Mouse (Mus musculus) hindbrain, embryonic 10.5 days (tissue): ENCODE measurements around the gene Il12rb1. TPM values are rescaled to one million over a fixed set of nuclear protein-coding genes. Genes with fewer than 3 reads are reported as not detected.

Source experiments
- DNase-seq: peaks from one replicate; pipeline ENCODE4 v3.0.0-alpha.2; 2017; ENCODE audit warnings: low spot score
- H3K27ac ChIP-seq: fragments of 300-500 bp; sonication (generic); 2 replicates; pipeline ENCODE4 v1.5.1; 2016; ENCODE audit warnings: mild to moderate bottlenecking, moderate library complexity
- H3K27me3 ChIP-seq: fragments of 300-500 bp; sonication (generic); 2 replicates; pipeline ENCODE4 v1.6.1; 2016; ENCODE audit warnings: mild to moderate bottlenecking; ENCODE audit not compliant: poor library complexity, insufficient read depth, severe bottlenecking
- H3K36me3 ChIP-seq: fragments of 300-500 bp; sonication (generic); 2 replicates; pipeline ENCODE4 v1.6.1; 2016; ENCODE audit warnings: mild to moderate bottlenecking, moderate library complexity
- H3K4me1 ChIP-seq: fragments of 300-500 bp; sonication (generic); replicated peaks from 2 replicates; pipeline ENCODE4 v1.6.1; 2016; ENCODE audit warnings: mild to moderate bottlenecking
- H3K4me3 ChIP-seq: fragments of 300-500 bp; sonication (generic); 2 replicates; pipeline ENCODE4 v1.5.1; 2016; ENCODE audit warnings: mild to moderate bottlenecking, moderate library complexity
- H3K9me3 ChIP-seq: fragments of 300-500 bp; sonication (generic); 2 replicates; pipeline ENCODE4 v1.6.1; 2016; ENCODE audit warnings: mild to moderate bottlenecking, moderate library complexity
- WGBS: fragments of 180-500 bp; shearing (Covaris S2); methylation state at CpG from one replicate; pipeline ENCODE4 v1.1.7; 2016; 5-methylcytosine and 5-hydroxymethylcytosine counted together
- polyA plus RNA-seq: library from polyadenylated mRNA; unstranded; fragments of >200 nt; fragmentation: Nextera tagmentation; extraction: Ambion mirVana; gene quantifications from 2 replicates; pipeline ENCODE4 v1.2.1, GENCODE M21; 2016

Gene Il12rb1
- polyA plus RNA-seq, 1 experiment from 2014 or later = not detected

- 81% methylated on average over 8 of the region's 8 CpGs for WGBS
- Histone ChIP-seq H3K4me3 (no peak overlapping the region), H3K27ac (no peak overlapping the region), H3K4me1 (peaks cover 4% of the 10 kb centered on the region; the same call in 1 of the 2 replicates), H3K27me3 (peaks cover 19% of the 10 kb centered on the region), H3K9me3 (0 out of 2 replicates have a peak, but pooled peaks cover 4% of the 10 kb centered on the region), H3K36me3 (no peaks in the 10 kb centered on the region)
- DNase-seq = no peak
Measured at GRCm38 (mm10) chr8:70825816-70826215, 17.6 kb downstream of the Il12rb1 start.

DNA sequence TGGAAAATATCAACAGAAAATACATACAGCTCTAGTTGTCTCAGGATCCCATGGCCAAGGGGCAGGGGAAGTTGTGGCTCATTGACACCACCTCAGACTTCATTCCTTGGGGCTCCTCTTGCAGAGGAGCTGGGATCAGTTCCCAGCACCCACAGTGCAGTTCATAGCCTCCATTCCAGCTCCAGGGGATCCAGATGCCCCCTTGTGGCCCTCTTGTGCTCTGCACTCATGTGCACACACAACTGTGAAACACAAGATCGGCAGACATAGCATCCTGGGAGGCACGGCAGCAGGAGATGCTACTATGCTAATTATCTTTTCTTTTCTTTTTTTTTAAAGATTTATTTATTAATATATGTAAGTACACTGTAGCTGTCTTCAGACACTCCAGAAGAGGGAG is 18.8 kb downstream of the Il12rb1 start:
- Histone ChIP-seq H3K4me3 (no peak overlapping the region), H3K9me3 (0 out of 2 replicates have a peak, but pooled peaks cover 4% of the 10 kb centered on the region), H3K27ac (no peak overlapping the region), H3K36me3 (no peaks in the 10 kb centered on the region), H3K4me1 (peaks cover 6% of the 10 kb centered on the region; the same call in 1 of the 2 replicates), H3K27me3 (peaks cover 7% of the 10 kb centered on the region)
- 95% methylated on average over 2 of the region's 2 CpGs for WGBS
- DNase-seq = no peak

- Histone ChIP-seq H3K27me3 (peaks cover 3% of the 10 kb centered on the region), H3K27ac (no peak overlapping the region), H3K4me1 (peaks cover 14% of the 10 kb centered on the region), H3K4me3 (no peak overlapping the region), H3K36me3 (no peaks in the 10 kb centered on the region), H3K9me3 (0 out of 2 replicates have a peak, but pooled peaks cover 4% of the 10 kb centered on the region)
- WGBS = 94% methylated on average over 1 of the region's 1 CpGs
- DNase-seq = no peak
Measured at GRCm38 (mm10) chr8:70827796-70828195, 19.5 kb downstream of the Il12rb1 start.

DNA sequence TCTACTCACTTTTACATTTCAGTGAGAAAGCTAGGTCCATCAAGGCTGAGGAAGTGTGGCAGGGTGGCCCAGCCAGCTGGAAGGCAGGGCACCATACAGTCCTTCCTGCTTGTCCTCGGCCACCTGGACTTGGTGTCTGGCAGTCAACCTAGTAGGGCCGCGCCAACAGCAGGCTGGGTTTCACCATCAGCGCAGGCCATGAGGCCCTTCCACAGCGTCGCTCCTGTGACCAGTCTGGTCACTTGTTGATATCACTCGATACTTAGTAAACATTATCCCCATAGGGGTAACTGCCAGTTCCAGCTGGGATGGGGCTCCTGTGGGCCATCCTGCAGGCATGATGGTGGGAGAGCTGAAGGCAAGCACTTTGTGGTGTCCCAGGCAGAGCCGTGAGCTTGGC is 23.3 kb downstream of the Il12rb1 start:
- Histone ChIP-seq H3K4me3 (no peak overlapping the region), H3K27me3 (no peaks in the 10 kb centered on the region), H3K4me1 (peaks cover 27% of the 10 kb centered on the region), H3K36me3 (peaks cover 22% of the 10 kb centered on the region), H3K9me3 (0 out of 2 replicates have a peak, but pooled peaks cover 4% of the 10 kb centered on the region), H3K27ac (no peak overlapping the region)
- DNase-seq = no peak
- 86% methylated on average over 8 of the region's 8 CpGs for WGBS

- 64% methylated on average over 11 of the region's 11 CpGs for WGBS
- Histone ChIP-seq H3K36me3 (peaks cover 27% of the 10 kb centered on the region), H3K9me3 (no peaks in the 10 kb centered on the region), H3K4me1 (peaks cover 27% of the 10 kb centered on the region), H3K4me3 (no peak overlapping the region), H3K27ac (0 out of 2 replicates have a peak overlapping the region, but pooled peaks have one; percentile 50), H3K27me3 (no peaks in the 10 kb centered on the region)
- DNase-seq = no peak
Measured at GRCm38 (mm10) chr8:70832371-70832770, 24.1 kb downstream of the Il12rb1 start.

DNA sequence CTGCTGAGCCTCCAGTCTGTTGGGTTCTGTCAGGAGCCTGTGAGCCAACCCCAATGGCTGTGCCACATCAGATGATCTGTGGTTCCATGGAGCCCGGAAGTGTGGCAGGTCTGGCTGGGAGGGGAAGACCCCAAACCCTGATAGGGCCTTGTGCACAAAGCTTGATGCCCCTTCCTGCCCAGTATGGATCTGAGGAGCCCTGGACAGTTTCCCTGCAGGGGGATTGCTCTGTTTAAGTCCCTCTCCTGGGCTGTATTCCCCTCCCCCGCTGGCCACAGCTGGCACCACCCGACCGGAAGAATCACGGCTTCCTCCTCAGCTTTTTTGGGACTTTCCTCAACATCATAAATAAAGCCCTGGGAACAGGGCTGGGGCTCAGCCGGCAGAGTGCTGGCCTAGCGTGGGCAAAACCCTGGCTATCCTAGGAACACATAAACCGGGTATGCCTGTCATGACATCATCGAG is 24.8 kb downstream of the Il12rb1 start:
- no peak overlapping the region for H3K4me3 ChIP-seq
- WGBS = 61% methylated on average over 9 of the region's 9 CpGs

DNA sequence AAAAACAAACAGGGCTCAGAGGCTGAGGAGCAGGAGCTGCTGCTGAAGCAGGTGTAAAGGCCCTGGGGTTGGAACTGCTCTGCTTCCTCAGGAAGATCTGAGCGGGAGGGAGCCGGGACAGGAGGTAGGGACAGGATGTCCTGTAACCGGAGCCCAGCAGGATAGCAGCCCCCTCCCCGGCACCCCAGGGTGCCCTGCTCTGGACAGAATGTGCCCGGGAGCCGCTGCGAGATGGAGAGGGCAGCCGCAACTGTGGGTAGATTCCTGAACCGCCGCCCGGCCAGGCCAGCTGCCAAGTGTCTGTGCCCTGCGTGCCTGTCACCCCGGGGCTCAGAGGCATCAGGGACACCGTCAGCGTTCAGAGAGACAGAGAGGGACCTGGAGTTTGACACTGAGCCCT is 25.3 kb downstream of the Il12rb1 start:
- Histone ChIP-seq H3K4me3 (no peak overlapping the region), H3K36me3 (peaks cover 27% of the 10 kb centered on the region), H3K9me3 (no peaks in the 10 kb centered on the region), H3K4me1 (peaks cover 29% of the 10 kb centered on the region), H3K27ac (peak overlapping the region; percentile 62; the same call in 1 of the 2 replicates), H3K27me3 (no peaks in the 10 kb centered on the region)
- DNase-seq = no peak
- 46% methylated on average over 15 of the region's 15 CpGs for WGBS

More for the DNA sequence above, 24.8 kb downstream of the Il12rb1 start:
- Histone ChIP-seq H3K36me3 (peaks cover 27% of the 10 kb centered on the region), H3K4me1 (peaks cover 27% of the 10 kb centered on the region), H3K9me3 (no peaks in the 10 kb centered on the region), H3K27me3 (no peaks in the 10 kb centered on the region), H3K27ac (peak overlapping the region; percentile 62; the same call in 1 of the 2 replicates)
- DNase-seq = no peak

GRCm38 (mm10) chr8:70834071-70834470 is 25.8 kb downstream of the Il12rb1 start:
- H3K4me3 ChIP-seq = no peak overlapping the region
- no peaks in the 10 kb centered on the region for H3K27me3 ChIP-seq
- DNase-seq = no peak
- peaks cover 35% of the 10 kb centered on the region for H3K4me1 ChIP-seq
- H3K36me3 ChIP-seq = peaks cover 27% of the 10 kb centered on the region
- H3K9me3 ChIP-seq = no peaks in the 10 kb centered on the region
- WGBS = 93% methylated on average over 3 of the region's 3 CpGs
- H3K27ac ChIP-seq = 0 out of 2 replicates have a peak overlapping the region, but pooled peaks have one; percentile 62

DNA sequence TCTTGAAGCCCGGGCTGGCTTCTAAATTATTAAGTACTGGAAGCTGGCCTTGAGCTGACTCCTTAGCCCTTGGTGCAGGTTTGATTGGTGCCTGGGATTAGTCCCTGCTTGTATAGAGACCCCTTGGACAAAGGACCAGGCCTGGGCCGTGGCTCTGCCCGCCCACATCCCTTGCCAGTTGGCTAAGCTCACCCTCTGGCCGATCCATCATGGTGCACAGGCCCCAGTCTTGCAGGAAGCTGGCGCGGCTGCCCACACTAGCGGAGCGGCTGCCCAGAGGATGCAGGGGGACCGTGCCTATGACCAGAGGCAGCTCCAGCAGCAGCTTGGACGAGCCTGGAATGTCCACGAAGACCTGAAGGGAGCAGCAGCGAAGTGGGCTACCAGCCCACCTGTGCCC is 28.4 kb downstream of the Il12rb1 start:
- H3K36me3 ChIP-seq = peaks cover 27% of the 10 kb centered on the region
- peaks cover 50% of the 10 kb centered on the region for H3K4me1 ChIP-seq
- H3K27ac ChIP-seq = no peak overlapping the region; the same call in 1 of the 2 replicates
- H3K4me3 ChIP-seq = no peak overlapping the region
- peaks cover 2% of the 10 kb centered on the region; the same call in 1 of the 2 replicates for H3K27me3 ChIP-seq
- 89% methylated on average over 12 of the region's 12 CpGs for WGBS
- H3K9me3 ChIP-seq = no peaks in the 10 kb centered on the region
- no peak for DNase-seq

- 3% methylated on average over 66 of the region's 66 CpGs for WGBS
Measured at GRCm38 (mm10) chr8:70838654-70839407, 30.6 kb downstream of the Il12rb1 start.

GRCm38 (mm10) chr8:70839408-70840351 is 31.4 kb downstream of the Il12rb1 start, which contains the start of gene Arrdc2:
Gene Arrdc2 (minus strand): TSS chr8:70839720.
- Histone ChIP-seq H3K27me3 (peaks cover 16% of the 10 kb centered on the region), H3K4me3 (peak within 1 kb of the TSS; percentile 69)
- WGBS = 2% methylated on average over 55 of the region's 55 CpGs

More at GRCm38 (mm10) chr8:70838654-70839407, 30.6 kb downstream of the Il12rb1 start:
- peak overlapping the region; percentile 92 for H3K27ac ChIP-seq
- H3K9me3 ChIP-seq = no peaks in the 10 kb centered on the region
- H3K4me1 ChIP-seq = peaks cover 34% of the 10 kb centered on the region
- peak; percentile 45 for DNase-seq
- H3K4me3 ChIP-seq = peak overlapping the region; percentile 69
- H3K27me3 ChIP-seq = peaks cover 13% of the 10 kb centered on the region
- H3K36me3 ChIP-seq = peaks cover 27% of the 10 kb centered on the region

DNA sequence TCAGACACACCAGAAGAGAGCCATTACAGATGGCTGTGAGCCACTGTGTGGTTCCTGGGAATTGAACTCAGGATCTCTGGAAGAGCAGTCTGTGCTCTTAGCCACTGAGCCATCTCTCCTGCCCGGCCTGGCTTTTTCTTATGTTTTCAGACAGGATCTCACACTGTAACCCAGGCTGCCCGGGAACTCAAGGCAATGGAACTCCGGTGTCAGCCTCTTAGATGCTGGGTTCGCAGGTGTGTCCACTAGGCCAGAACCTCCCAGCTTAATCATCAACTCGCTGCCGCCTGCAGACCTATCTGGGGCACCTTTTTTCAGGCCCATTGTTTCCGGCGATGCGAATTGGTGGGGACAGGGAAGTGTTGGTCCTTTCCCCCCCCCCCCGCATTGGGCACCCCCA is 32.3 kb downstream of the Il12rb1 start:
- Histone ChIP-seq H3K4me1 (peaks cover 47% of the 10 kb centered on the region), H3K9me3 (no peaks in the 10 kb centered on the region), H3K4me3 (peak overlapping the region; percentile 0; the same call in 1 of the 2 replicates), H3K27ac (peak overlapping the region; percentile 70), H3K36me3 (peaks cover 14% of the 10 kb centered on the region), H3K27me3 (peaks cover 16% of the 10 kb centered on the region)
- DNase-seq = no peak
- 62% methylated on average over 10 of the region's 10 CpGs for WGBS

More at GRCm38 (mm10) chr8:70839408-70840351, 31.4 kb downstream of the Il12rb1 start, which contains the start of gene Arrdc2:
- DNase-seq = peak; percentile 99
- Histone ChIP-seq H3K9me3 (no peaks in the 10 kb centered on the region), H3K4me1 (peaks cover 41% of the 10 kb centered on the region), H3K36me3 (peaks cover 23% of the 10 kb centered on the region), H3K27ac (peak within 1 kb of the TSS; percentile 92)
